Mouse (Mus musculus): ENCODE measurements at regions not wholly inside any gene's neighbourhood (a gene's known extent, or its start where the extent isn't known, plus 50 kb on each side); places are given as distances from the start of the nearest gene placed in this dataset.
"Not testable (repeated sequence)": the region's sequence is repeated elsewhere in the genome, so short reads cannot be mapped to it uniquely, and the experiment has no call there.

DNA sequence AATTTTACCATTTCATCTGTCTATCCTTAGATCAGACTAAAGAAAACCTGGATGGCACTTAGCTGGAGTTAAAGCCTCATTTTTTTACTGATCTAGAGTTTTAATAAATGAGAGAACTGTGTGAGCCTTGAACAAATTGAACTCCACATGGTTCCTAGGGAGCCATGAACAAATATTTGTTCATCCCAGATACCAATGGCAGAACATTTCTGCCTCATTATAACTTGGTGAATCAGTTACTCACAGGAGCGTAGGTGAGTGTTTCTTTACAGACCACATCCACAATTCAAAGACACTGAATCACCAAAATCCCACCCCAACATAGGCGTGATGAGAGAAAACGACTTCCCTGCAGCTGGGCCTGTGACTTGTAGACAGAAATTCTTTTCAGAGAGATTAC, 295.4 kb upstream of the Ube2e3 start:
- Histone ChIP-seq H3K4me1 (ENCODE audit: control insufficient read depth, insufficient read depth, low read length) (no peaks in the 10 kb centered on the region), H3K27ac (ENCODE audit: low read depth, low read length) (no peak overlapping the region), H3K9me3 (replicated peaks; ENCODE audit: control insufficient read depth, low read length) (no peaks in the 10 kb centered on the region), H3K27me3 (replicated peaks; ENCODE audit: control insufficient read depth, insufficient read depth, low read length) (no peaks in the 10 kb centered on the region), H3K9ac (ENCODE audit: low read length) (no peak overlapping the region), H3K4me3 (ENCODE audit: low read depth, low read length) (no peak overlapping the region), H3K4me2 (ENCODE audit: low read length) (no peak overlapping the region), H3K36me3 (ENCODE audit: control insufficient read depth, insufficient read depth, low read length) (no peaks in the 10 kb centered on the region)
- ATAC-seq (no peak), DNase-seq (ENCODE audit: low spot score) (no peak)
- 77% methylated on average over 3 of the region's 3 CpGs for WGBS

DNA sequence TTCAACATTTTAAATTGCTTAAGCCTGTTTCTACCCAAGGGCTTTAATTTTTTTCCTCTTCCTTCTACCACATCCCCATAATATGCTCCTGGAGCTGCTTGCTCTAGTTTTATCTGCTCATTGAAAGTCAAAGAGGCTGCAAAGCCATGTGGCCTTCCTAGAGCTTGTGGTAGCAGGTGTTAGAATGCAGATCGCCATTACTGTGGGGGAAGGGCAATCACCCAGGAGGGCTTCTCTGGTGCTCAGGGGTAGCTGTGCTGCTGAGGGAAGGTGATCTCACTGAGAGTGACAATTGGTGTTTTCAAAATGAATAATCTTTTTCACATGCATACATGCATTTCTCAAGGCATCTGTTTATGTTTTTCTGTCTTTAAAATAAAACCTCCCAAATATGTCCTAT, 309.8 kb upstream of the Ube2e3 start:
- H3K9ac ChIP-seq (ENCODE audit: low read length): no peak overlapping the region
- 61% methylated on average over 1 of the region's 1 CpGs for WGBS
- H3K9me3 ChIP-seq (replicated peaks; ENCODE audit: control insufficient read depth, low read length): no peaks in the 10 kb centered on the region
- H3K27ac ChIP-seq (ENCODE audit: low read depth, low read length): no peak overlapping the region
- no peak for ATAC-seq
- H3K4me1 ChIP-seq (ENCODE audit: control insufficient read depth, insufficient read depth, low read length): no peaks in the 10 kb centered on the region
- DNase-seq (ENCODE audit: low spot score): no peak
- no peaks in the 10 kb centered on the region for H3K27me3 ChIP-seq (replicated peaks; ENCODE audit: control insufficient read depth, insufficient read depth, low read length)
- no peak overlapping the region for H3K4me2 ChIP-seq (ENCODE audit: low read length)
- H3K4me3 ChIP-seq (ENCODE audit: low read depth, low read length): no peak overlapping the region
- H3K36me3 ChIP-seq (ENCODE audit: control insufficient read depth, insufficient read depth, low read length): no peaks in the 10 kb centered on the region

DNA sequence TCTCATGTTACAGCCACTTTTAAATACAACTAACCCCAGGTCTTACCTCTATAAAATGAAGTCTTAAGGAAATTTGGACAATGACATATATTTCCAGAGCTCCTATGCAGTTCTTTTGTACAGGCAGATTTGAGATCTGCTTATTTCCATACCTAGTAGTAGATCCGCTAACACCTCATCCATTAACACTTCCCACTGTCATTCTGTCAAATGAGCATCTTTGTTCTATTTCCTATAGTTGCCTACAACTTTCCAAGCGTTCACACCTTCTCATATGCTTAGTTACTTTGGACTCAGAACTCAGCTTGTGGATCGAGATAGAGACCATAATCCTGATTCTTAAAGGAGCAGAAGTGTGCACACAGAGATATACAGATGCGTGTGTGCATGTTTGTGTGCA, 316.8 kb upstream of the Ube2e3 start:
- Histone ChIP-seq H3K9ac (ENCODE audit: low read length) (no peak overlapping the region), H3K27me3 (replicated peaks; ENCODE audit: control insufficient read depth, insufficient read depth, low read length) (no peaks in the 10 kb centered on the region), H3K9me3 (replicated peaks; ENCODE audit: control insufficient read depth, low read length) (no peaks in the 10 kb centered on the region), H3K27ac (ENCODE audit: low read depth, low read length) (no peak overlapping the region), H3K36me3 (ENCODE audit: control insufficient read depth, insufficient read depth, low read length) (no peaks in the 10 kb centered on the region), H3K4me2 (ENCODE audit: low read length) (no peak overlapping the region), H3K4me3 (ENCODE audit: low read depth, low read length) (no peak overlapping the region), H3K4me1 (ENCODE audit: control insufficient read depth, insufficient read depth, low read length) (no peaks in the 10 kb centered on the region)
- ATAC-seq (no peak), DNase-seq (ENCODE audit: low spot score) (no peak)
- WGBS: 90% methylated on average over 4 of the region's 4 CpGs

DNA sequence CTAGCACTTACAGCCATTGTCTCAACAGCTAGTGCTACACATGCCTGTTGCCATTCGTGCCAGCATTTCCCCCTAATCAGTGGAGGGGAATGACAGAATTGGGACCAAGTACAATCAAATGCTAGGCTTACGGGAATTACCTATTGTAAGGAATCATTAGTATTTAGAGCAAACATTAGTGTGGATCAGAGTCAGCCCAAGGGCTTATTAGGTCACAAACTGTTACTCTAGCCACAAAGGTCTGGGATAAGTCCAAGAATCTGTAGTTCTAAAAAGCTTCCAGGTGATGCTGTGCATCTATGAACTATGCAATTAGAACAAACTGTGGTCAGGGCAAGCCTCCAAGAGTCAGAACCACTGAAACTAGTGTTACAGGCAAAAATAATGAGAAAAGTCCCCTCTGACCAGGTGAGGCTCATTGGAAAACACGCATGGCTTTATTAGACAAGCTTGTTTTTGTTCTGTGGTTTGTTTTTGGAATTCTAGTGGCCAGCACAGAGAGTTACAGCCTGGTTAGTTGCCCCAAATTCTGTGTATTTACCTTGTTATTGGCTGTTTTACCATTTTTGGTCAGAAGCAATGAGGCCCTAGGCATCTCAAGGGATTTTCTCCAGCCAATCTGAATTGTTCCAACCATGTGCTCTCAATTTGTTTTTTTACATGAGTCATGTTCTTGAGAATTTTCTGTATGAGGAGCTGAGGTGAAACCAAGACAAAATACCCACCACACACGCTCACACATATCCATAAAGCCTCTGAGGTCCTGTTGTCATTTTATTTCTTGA, 319.0 kb upstream of the Ube2e3 start:
- Histone ChIP-seq H3K9ac (ENCODE audit: low read length) (no peak overlapping the region), H3K4me1 (ENCODE audit: control insufficient read depth, insufficient read depth, low read length) (no peaks in the 10 kb centered on the region), H3K9me3 (replicated peaks; ENCODE audit: control insufficient read depth, low read length) (no peaks in the 10 kb centered on the region), H3K4me3 (ENCODE audit: low read depth, low read length) (no peak overlapping the region), H3K36me3 (ENCODE audit: control insufficient read depth, insufficient read depth, low read length) (no peaks in the 10 kb centered on the region), H3K4me2 (ENCODE audit: low read length) (no peak overlapping the region), H3K27ac (ENCODE audit: low read depth, low read length) (no peak overlapping the region), H3K27me3 (replicated peaks; ENCODE audit: control insufficient read depth, insufficient read depth, low read length) (no peaks in the 10 kb centered on the region)
- 66% methylated on average over 4 of the region's 4 CpGs for WGBS
- DNase-seq (ENCODE audit: low spot score): peak; percentile 16
- ATAC-seq: no peak

DNA sequence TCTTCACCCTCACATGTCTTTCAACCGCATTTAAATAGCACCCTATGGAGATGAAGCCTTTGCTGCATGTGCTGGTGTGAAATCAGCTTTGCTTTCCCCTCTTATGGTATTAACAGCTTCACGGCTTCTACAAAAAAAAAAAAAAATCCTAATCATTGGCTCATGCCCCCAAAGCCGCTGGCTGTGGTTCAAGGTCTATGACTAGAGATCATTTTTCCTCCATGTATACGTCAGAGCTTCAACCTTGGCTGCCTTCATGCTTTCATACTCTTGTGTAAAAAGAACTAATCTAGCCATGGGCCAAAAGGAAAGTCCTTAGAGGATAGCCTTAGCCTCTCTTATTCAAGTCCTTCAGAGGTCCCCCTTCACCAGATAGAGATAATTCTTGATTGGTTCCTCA, 320.6 kb upstream of the Ube2e3 start:
- Histone ChIP-seq H3K36me3 (ENCODE audit: control insufficient read depth, insufficient read depth, low read length) (no peaks in the 10 kb centered on the region), H3K27me3 (replicated peaks; ENCODE audit: control insufficient read depth, insufficient read depth, low read length) (no peaks in the 10 kb centered on the region), H3K4me2 (ENCODE audit: low read length) (no peak overlapping the region), H3K9ac (ENCODE audit: low read length) (no peak overlapping the region), H3K4me1 (ENCODE audit: control insufficient read depth, insufficient read depth, low read length) (no peaks in the 10 kb centered on the region), H3K9me3 (replicated peaks; ENCODE audit: control insufficient read depth, low read length) (no peaks in the 10 kb centered on the region), H3K4me3 (ENCODE audit: low read depth, low read length) (no peak overlapping the region), H3K27ac (ENCODE audit: low read depth, low read length) (no peak overlapping the region)
- 80% methylated on average over 4 of the region's 4 CpGs for WGBS
- no peak for DNase-seq (ENCODE audit: low spot score)
- ATAC-seq: no peak

DNA sequence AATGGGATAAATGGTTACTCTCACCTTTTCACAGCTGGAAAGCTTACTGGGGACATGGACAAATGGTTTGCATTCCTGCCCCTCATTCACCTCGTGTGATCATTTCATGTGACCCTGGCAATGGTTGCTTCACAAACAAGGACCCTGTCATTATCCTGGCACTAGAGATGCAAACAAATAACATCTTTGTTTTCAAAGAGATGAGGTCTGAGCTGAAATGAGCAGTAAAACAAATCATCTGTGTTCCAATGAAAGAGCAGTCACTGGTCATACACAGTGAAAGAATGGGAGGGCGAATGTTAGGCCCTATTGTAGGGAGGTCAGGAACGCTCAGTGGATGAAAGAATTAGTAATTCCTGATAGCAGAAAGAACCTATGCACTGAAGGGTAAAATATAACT, 327.5 kb upstream of the Ube2e3 start:
- Histone ChIP-seq H3K27ac (ENCODE audit: low read depth, low read length) (no peak overlapping the region), H3K4me3 (ENCODE audit: low read depth, low read length) (no peak overlapping the region), H3K9ac (ENCODE audit: low read length) (no peak overlapping the region), H3K27me3 (replicated peaks; ENCODE audit: control insufficient read depth, insufficient read depth, low read length) (no peaks in the 10 kb centered on the region), H3K9me3 (replicated peaks; ENCODE audit: control insufficient read depth, low read length) (no peaks in the 10 kb centered on the region), H3K36me3 (ENCODE audit: control insufficient read depth, insufficient read depth, low read length) (no peaks in the 10 kb centered on the region), H3K4me1 (ENCODE audit: control insufficient read depth, insufficient read depth, low read length) (0 out of 2 replicates have a peak, but pooled peaks cover 3% of the 10 kb centered on the region), H3K4me2 (ENCODE audit: low read length) (no peak overlapping the region)
- DNase-seq (ENCODE audit: low spot score) (no peak), ATAC-seq (no peak)
- WGBS: 60% methylated on average over 3 of the region's 3 CpGs

DNA sequence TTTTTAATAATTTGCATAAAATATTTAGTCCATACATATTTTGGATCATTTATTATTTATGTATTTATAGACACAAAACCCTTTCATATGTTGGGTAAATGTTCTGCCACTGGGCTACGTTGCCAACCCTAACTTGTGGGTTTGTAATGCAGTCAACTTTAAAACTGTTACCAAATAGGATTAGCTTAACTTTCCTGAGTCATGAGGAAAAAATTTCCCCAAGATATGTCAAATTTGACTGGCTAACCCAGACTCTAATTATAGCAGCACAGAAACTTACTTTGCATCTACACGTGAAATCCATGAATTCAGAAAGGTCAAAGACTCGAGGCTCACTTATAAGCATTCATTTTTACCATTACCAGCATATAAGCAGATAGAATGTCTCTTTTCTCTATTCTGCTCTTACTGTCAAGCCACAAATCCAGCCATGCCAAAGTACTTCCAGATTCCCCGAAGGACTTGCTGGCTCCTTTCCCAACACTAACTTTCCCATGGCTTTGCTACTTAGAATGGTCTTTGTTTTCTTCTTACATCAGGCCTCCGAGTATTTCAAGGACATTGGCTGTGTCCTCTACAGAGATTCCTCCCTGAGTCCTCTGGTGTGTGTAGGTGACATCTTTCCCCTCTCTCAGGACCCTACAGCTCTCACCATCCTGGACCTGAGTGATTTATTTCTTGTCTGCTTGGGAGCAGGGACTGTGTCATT, 328.2 kb upstream of the Ube2e3 start:
- no peaks in the 10 kb centered on the region for H3K36me3 ChIP-seq (ENCODE audit: control insufficient read depth, insufficient read depth, low read length)
- H3K9ac ChIP-seq (ENCODE audit: low read length): no peak overlapping the region
- 0 out of 2 replicates have a peak, but pooled peaks cover 3% of the 10 kb centered on the region for H3K4me1 ChIP-seq (ENCODE audit: control insufficient read depth, insufficient read depth, low read length)
- WGBS: 75% methylated on average over 5 of the region's 5 CpGs
- no peak overlapping the region for H3K4me3 ChIP-seq (ENCODE audit: low read depth, low read length)
- ATAC-seq (no peak), DNase-seq (ENCODE audit: low spot score) (peak; percentile 22)
- no peaks in the 10 kb centered on the region for H3K9me3 ChIP-seq (replicated peaks; ENCODE audit: control insufficient read depth, low read length)
- H3K27ac ChIP-seq (ENCODE audit: low read depth, low read length): no peak overlapping the region
- no peak overlapping the region for H3K4me2 ChIP-seq (ENCODE audit: low read length)
- no peaks in the 10 kb centered on the region for H3K27me3 ChIP-seq (replicated peaks; ENCODE audit: control insufficient read depth, insufficient read depth, low read length)

DNA sequence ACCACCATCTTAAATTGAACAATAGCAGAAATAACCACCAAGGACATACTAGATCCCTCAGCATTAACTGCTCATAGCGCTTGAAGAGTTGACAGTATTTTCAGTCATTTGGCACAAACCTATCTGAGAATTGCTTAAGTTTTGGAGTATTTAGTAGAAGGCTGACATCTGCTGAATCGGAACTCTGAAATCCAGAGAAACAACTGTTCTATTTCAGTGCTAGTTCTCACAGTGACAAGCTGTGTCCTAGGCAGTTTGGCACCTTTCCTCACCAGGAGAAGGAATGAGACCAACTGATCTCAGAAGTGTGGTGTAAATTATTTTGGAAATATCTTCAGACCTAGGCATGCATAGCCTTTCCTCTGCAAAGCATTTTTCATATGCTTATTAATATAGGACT, 330.4 kb upstream of the Ube2e3 start:
- ATAC-seq (no peak), DNase-seq (ENCODE audit: low spot score) (no peak)

DNA sequence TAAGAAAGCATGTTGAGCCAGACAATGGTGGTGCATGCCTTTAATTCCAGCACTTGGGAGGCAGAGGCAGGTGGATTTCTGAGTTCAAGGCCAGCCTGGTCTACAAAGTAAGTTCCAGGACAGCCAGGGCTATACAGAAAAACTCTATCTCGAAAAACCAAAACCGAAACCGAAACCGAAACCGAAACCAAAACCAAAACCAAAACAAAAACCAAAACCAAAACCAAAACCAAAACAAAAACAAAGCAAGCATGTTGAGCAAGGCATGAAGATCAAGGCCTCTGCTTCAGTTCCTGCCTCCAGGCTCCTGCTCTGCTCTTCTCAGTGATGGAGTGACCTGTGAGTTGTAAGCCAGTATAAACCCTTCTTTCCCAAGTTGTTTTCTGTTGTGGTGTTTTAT, 334.0 kb upstream of the Ube2e3 start:
- DNase-seq (ENCODE audit: low spot score); H3K27ac ChIP-seq (ENCODE audit: low read depth, low read length); H3K36me3 ChIP-seq (ENCODE audit: control insufficient read depth, insufficient read depth, low read length); H3K4me1 ChIP-seq (ENCODE audit: control insufficient read depth, insufficient read depth, low read length); H3K4me2 ChIP-seq (ENCODE audit: low read length); ATAC-seq; H3K27me3 ChIP-seq (replicated peaks; ENCODE audit: control insufficient read depth, insufficient read depth, low read length); H3K4me3 ChIP-seq (ENCODE audit: low read depth, low read length); H3K9me3 ChIP-seq (replicated peaks; ENCODE audit: control insufficient read depth, low read length); H3K9ac ChIP-seq (ENCODE audit: low read length): not testable (repeated sequence)
- 97% methylated on average over 5 of the region's 5 CpGs for WGBS

More for the DNA sequence above, 330.4 kb upstream of the Ube2e3 start:
- Histone ChIP-seq H3K27me3 (replicated peaks; ENCODE audit: control insufficient read depth, insufficient read depth, low read length) (no peaks in the 10 kb centered on the region), H3K27ac (ENCODE audit: low read depth, low read length) (no peak overlapping the region), H3K9me3 (replicated peaks; ENCODE audit: control insufficient read depth, low read length) (no peaks in the 10 kb centered on the region), H3K4me2 (ENCODE audit: low read length) (no peak overlapping the region), H3K4me3 (ENCODE audit: low read depth, low read length) (no peak overlapping the region), H3K4me1 (ENCODE audit: control insufficient read depth, insufficient read depth, low read length) (0 out of 2 replicates have a peak, but pooled peaks cover 3% of the 10 kb centered on the region), H3K36me3 (ENCODE audit: control insufficient read depth, insufficient read depth, low read length) (no peaks in the 10 kb centered on the region), H3K9ac (ENCODE audit: low read length) (no peak overlapping the region)
- 87% methylated on average over 2 of the region's 2 CpGs for WGBS
